Mouse (Mus musculus) small intestine, adult 2 months (tissue): ENCODE data around the gene Khdc3.

Source experiments
- CTCF ChIP-seq: fragments of 200-500 bp; IDR thresholded peaks from 2 replicates; pipeline ENCODE4 v1.5.1; 2012; ENCODE audit warnings: low read depth, mild to moderate bottlenecking, control low read depth, inconsistent platforms, low read length, moderate library complexity, mixed read lengths; ENCODE audit not compliant: insufficient replicate concordance, insufficient read length; ENCODE audit errors: extremely low read depth
- POLR2A ChIP-seq: fragments of 200-500 bp; IDR thresholded peaks from 2 replicates; pipeline ENCODE4 v1.6.1; 2012; ENCODE audit warnings: low read depth, mild to moderate bottlenecking, control low read depth, inconsistent platforms, low read length, moderate library complexity

DNA sequence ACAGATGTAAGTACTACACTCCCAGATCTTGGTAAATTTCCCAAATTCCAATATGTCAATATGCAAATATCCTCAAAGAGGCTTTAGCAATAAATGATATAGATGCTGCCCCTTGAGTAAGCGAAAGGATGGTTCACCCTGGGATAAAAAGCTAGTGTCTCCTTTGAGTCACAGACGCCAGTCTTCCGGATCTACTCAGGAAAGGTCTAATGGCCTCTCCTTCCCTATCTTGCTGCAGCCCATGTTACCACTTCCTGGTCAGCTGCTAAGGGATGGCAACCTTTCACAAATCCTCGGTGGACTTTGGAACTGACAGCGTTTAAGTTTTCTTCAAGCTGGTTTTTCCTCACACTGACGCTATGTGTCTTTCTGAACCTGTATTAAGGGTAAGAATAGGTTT lies 32.9 kb upstream of the Khdc3 start:
- TF ChIP-seq CTCF (no peak), POLR2A (no peak)
